ENCODE assay signal across 10 mouse cellular contexts in genomic region chrX:107150752-107151515, GRCm38 (mm10). TPM values are rescaled to one million over a fixed set of nuclear protein-coding genes. Genes with fewer than 3 reads are reported as not detected.
A peak's percentile ranks its signal among the peaks of the same experiment; 100 is the strongest.
DNase-seq lines count a peak whose midpoint lies in the region; ATAC-seq and TF ChIP-seq lines count a peak whose summit lies in the region.
"Had no signal": no experiment of that assay in that cellular context is flagged by ENCODE, and none has a peak within 500 bp of the region (broad histone marks: within the 10 kb centered on the region; RNA-seq: fewer than 3 reads in every experiment).

No protein-coding gene starts in this region.

- H3K79me2 ChIP-seq in myocyte (ENCODE audit: control insufficient read depth, insufficient read depth), result no peaks in the 10 kb centered on the region

- H3K4me2 ChIP-seq in embryonic facial prominence, embryonic 12.5 days (replicated peaks), result no peak overlapping the region
- H3K4me2 ChIP-seq in myocyte (ENCODE audit: low read depth), result peak overlapping the region; percentile 72
- no peak overlapping the region for H3K4me2 ChIP-seq in midbrain, embryonic 13.5 days (replicated peaks)
- no peak overlapping the region for H3K4me2 ChIP-seq in forebrain, embryonic 14.5 days (ENCODE audit: low read length)
- H3K4me2 ChIP-seq: midbrain, embryonic 12.5 days had no signal

- no peak for TF ChIP-seq POLR2A in myocyte (IDR thresholded peaks at IDR 0.05; ENCODE audit: insufficient read length, low read depth)

- no peaks in the 10 kb centered on the region for H3K36me3 ChIP-seq in embryonic facial prominence, embryonic 12.5 days
- no peaks in the 10 kb centered on the region for H3K36me3 ChIP-seq in limb, embryonic 10.5 days
- no peaks in the 10 kb centered on the region for H3K36me3 ChIP-seq in myocyte (ENCODE audit: control insufficient read depth, insufficient read depth)
- H3K36me3 ChIP-seq in midbrain, embryonic 13.5 days, result no peaks in the 10 kb centered on the region
- H3K36me3 ChIP-seq in forebrain, embryonic 14.5 days (ENCODE audit: control insufficient read depth, insufficient read depth, low read length), result no peaks in the 10 kb centered on the region
- H3K36me3 ChIP-seq: midbrain, embryonic 12.5 days had no signal

- 56% methylated on average over 4 of the region's 4 CpGs for WGBS in embryonic facial prominence, embryonic 12.5 days
- WGBS in limb, embryonic 10.5 days, result 74% methylated on average over 4 of the region's 4 CpGs
- WGBS in midbrain, embryonic 13.5 days, result 52% methylated on average over 4 of the region's 4 CpGs
- 55% methylated on average over 4 of the region's 4 CpGs for whole genome bisulfite sequencing in forebrain, embryonic 14.5 days

- no peak overlapping the region for H3ac ChIP-seq in myocyte (ENCODE audit: control insufficient read depth, insufficient read length)

- no peaks in the 10 kb centered on the region for H3K9me3 ChIP-seq in embryonic facial prominence, embryonic 12.5 days
- H3K9me3 ChIP-seq in limb, embryonic 10.5 days (replicated peaks), result no peaks in the 10 kb centered on the region
- H3K9me3 ChIP-seq in midbrain, embryonic 13.5 days, result no peaks in the 10 kb centered on the region
- H3K9me3 ChIP-seq in forebrain, embryonic 14.5 days (replicated peaks; ENCODE audit: control insufficient read depth, low read length), result no peaks in the 10 kb centered on the region
- H3K9me3 ChIP-seq: midbrain, embryonic 12.5 days had no signal

- H3K4me1 ChIP-seq in embryonic facial prominence, embryonic 12.5 days, result no peaks in the 10 kb centered on the region
- H3K4me1 ChIP-seq in limb, embryonic 10.5 days, result peaks cover 6% of the 10 kb centered on the region; the same call in 1 of the 2 replicates
- H3K4me1 ChIP-seq in midbrain, embryonic 13.5 days (replicated peaks), result no peaks in the 10 kb centered on the region
- H3K4me1 ChIP-seq in forebrain, embryonic 14.5 days (ENCODE audit: control insufficient read depth, insufficient read depth, low read length), result no peaks in the 10 kb centered on the region
- H3K4me1 ChIP-seq: midbrain, embryonic 12.5 days had no signal

- H3K27ac ChIP-seq in embryonic facial prominence, embryonic 12.5 days, result peak overlapping the region; percentile 50
- H3K27ac ChIP-seq in limb, embryonic 10.5 days, result peak overlapping the region; percentile 36; the same call in 1 of the 2 replicates
- H3K27ac ChIP-seq in midbrain, embryonic 13.5 days, result no peak overlapping the region
- no peak overlapping the region for H3K27ac ChIP-seq in forebrain, embryonic 14.5 days (ENCODE audit: low read depth, low read length)
- H3K27ac ChIP-seq: midbrain, embryonic 12.5 days had no signal

- peak; percentile 13 for DNase-seq in gastrocnemius, adult 18-20 months (ENCODE audit: low spot score)
- DNase-seq in gastrocnemius, postnatal 10 days, result no peak
- peak; percentile 27 for DNase-seq in limb, embryonic 10.5 days (ENCODE audit: low spot score)
- no peak for DNase-seq in cerebellum, postnatal 10 days
- no peak for DNase-seq in forebrain, embryonic 14.5 days (ENCODE audit: low spot score)

- H3K9ac ChIP-seq in embryonic facial prominence, embryonic 12.5 days, result no peak overlapping the region
- no peak overlapping the region for H3K9ac ChIP-seq in midbrain, embryonic 13.5 days (replicated peaks)
- no peak overlapping the region for H3K9ac ChIP-seq in forebrain, embryonic 14.5 days (ENCODE audit: low read length)
- H3K9ac ChIP-seq: midbrain, embryonic 12.5 days had no signal

- ATAC-seq in embryonic facial prominence, embryonic 12.5 days (ENCODE audit: insufficient number of reproducible peaks, insufficient read depth, low FRiP score, low TSS enrichment), result 0 out of 2 replicates have a peak, but pooled peaks have one; percentile 41
- no peak for ATAC-seq in midbrain, embryonic 13.5 days
- no peak for ATAC-seq in forebrain, embryonic 14.5 days
- ATAC-seq: Patski had no signal

- no peak overlapping the region for H3K4me3 ChIP-seq in embryonic facial prominence, embryonic 12.5 days
- H3K4me3 ChIP-seq in limb, embryonic 10.5 days, result no peak overlapping the region
- H3K4me3 ChIP-seq in myocyte, result peak overlapping the region; percentile 26
- H3K4me3 ChIP-seq in midbrain, embryonic 13.5 days (replicated peaks), result no peak overlapping the region
- no peak overlapping the region for H3K4me3 ChIP-seq in forebrain, embryonic 14.5 days (ENCODE audit: low read depth, low read length)
- H3K4me3 ChIP-seq: midbrain, embryonic 12.5 days had no signal

- H3K27me3 ChIP-seq in embryonic facial prominence, embryonic 12.5 days, result no peaks in the 10 kb centered on the region
- peaks cover 18% of the 10 kb centered on the region; the same call in 1 of the 2 replicates for H3K27me3 ChIP-seq in limb, embryonic 10.5 days (ENCODE audit: low read depth, poor library complexity, severe bottlenecking)
- no peaks in the 10 kb centered on the region for H3K27me3 ChIP-seq in myocyte (ENCODE audit: control insufficient read depth, insufficient read depth, insufficient read length)
- no peaks in the 10 kb centered on the region for H3K27me3 ChIP-seq in midbrain, embryonic 13.5 days
- H3K27me3 ChIP-seq in forebrain, embryonic 14.5 days (replicated peaks; ENCODE audit: control insufficient read depth, insufficient read depth, low read length), result no peaks in the 10 kb centered on the region
- H3K27me3 ChIP-seq: midbrain, embryonic 12.5 days had no signal

TF ChIP-seq in myocyte, 11 proteins besides CTCF, POLR2A, EP300 and RAD21:
- TF ChIP-seq USF1 (IDR thresholded peaks at IDR 0.05; ENCODE audit: low read depth) (no peak), CEBPB (IDR thresholded peaks at IDR 0.05; ENCODE audit: insufficient read depth, poor library complexity, severe bottlenecking) (peak; percentile 67; the same call in 1 of the 2 replicates)
TF ChIP-seq in myocyte: peak in this region for 1.

RNA-seq across cellular contexts. Expression of gene P2ry10b, which starts 2.2 kb away (rescaled TPM):
- total RNA-seq in gastrocnemius, adult 18-20 months (2021), result under 1 TPM; 0.07 to 0.21 TPM
- total RNA-seq in gastrocnemius, postnatal 10 days (2021), result 1 to 10 TPM; 2.9 to 3.1 TPM
- polyA plus RNA-seq in embryonic facial prominence, embryonic 12.5 days (2016; fragmentation: Nextera tagmentation; extraction: Ambion mirVana), result 0.83 and 1.2 TPM in 2 replicates
- polyA plus RNA-seq in limb, embryonic 10.5 days (2016; fragmentation: Nextera tagmentation; extraction: Ambion mirVana), result 0.43 and 0.44 TPM in 2 replicates
- polyA plus RNA-seq in myocyte (2012; fragmentation: generic; extraction: Trizol), result 1.4 TPM
- 0.52 and 0.55 TPM in 2 replicates for polyA plus RNA-seq in midbrain, embryonic 13.5 days (2015; fragmentation: Nextera tagmentation; extraction: Ambion mirVana)
- polyA plus RNA-seq in forebrain, embryonic 14.5 days (2014; fragmentation: Nextera tagmentation; extraction: Ambion mirVana), result 0.25 and 0.56 TPM in 2 replicates
- polyA plus RNA-seq: Patski had no signal

Comparison
In these comparisons a context has a peak if more than half of its experiments do, and no peak if none do; other contexts are left out.
1. DNase-seq: peak in gastrocnemius, adult 18-20 months (single experiment) and limb, embryonic 10.5 days (single experiment); none in gastrocnemius, postnatal 10 days (single experiment), cerebellum, postnatal 10 days (0 of 2) and forebrain, embryonic 14.5 days (single experiment).
2. H3K27ac ChIP-seq: peak in embryonic facial prominence, embryonic 12.5 days (single experiment) and limb, embryonic 10.5 days (single experiment); none in midbrain, embryonic 13.5 days (single experiment) and forebrain, embryonic 14.5 days (single experiment).